Mouse (Mus musculus) frontal cortex, adult 2 months (tissue): ENCODE measurements around the gene Sgsm1. TPM values are rescaled to one million over a fixed set of nuclear protein-coding genes. Genes with fewer than 3 reads are reported as not detected.
A peak's percentile ranks its signal among the peaks of the same experiment; 100 is the strongest.

ENCODE experiments used
- DNase-seq, 2 experiments: peaks; one replicate each; pipeline ENCODE4 v3.0.0; 2022; ENCODE audit warnings: low spot score in 1 of 2; ENCODE audit errors: extremely low spot score in 1 of 2
- polyA plus RNA-seq: library from polyadenylated mRNA; depleted of rRNA; stranded (reverse); fragments of >200 nt; gene quantifications from 2 replicates; pipeline ENCODE4 v1.2.3, GENCODE M21; 2012

The Sgsm1 gene
- polyA plus RNA-seq, 1 experiment, result 69.8 TPM

DNA sequence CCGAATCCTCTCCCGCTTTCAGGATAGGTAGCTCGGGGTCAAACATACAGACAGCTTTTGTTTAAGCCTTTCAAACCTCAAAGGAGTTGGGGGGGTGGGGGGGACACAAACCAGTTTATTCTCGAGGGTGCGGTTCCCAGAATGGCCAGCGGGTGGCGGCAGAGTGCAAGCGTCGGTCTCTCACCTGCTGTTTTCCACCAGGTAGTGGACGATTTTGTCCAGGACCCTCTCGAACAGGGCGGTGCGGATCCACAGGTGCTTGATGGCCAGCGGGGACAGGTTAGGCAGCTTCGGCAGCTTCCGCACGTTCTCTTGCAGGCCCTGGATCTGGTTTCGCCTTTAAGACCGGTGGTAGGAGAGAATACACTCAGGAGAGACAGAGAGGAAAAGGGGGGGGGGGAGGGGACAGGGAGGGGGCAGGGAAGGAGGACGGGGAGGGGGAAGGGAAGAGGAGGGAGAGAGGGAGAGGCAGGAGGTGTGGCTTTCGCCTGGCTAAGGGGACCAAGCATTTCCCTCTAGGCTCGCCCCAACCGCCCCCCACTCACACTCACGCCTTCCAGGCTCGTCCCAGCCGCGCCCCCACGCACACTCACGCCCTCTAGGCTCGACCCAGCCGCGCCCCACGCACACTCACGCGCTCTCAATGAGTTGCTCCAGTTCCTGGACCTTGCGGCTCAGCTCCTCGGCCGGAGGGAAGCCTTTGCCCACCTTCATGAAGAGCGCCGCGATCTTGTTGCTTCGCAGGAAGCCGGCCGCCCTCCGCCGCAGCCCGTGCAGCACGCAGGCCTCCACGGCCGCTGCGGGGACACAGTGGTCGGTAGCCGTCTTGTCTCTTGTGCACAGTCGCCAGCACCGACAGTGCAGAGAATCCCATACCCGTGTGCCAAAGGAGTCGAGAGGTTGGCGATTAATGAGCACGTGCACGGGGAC lies 23.7 kb downstream of the Sgsm1 start:
- peak in 1 of 2 experiments; percentile 93 for DNase-seq

DNA sequence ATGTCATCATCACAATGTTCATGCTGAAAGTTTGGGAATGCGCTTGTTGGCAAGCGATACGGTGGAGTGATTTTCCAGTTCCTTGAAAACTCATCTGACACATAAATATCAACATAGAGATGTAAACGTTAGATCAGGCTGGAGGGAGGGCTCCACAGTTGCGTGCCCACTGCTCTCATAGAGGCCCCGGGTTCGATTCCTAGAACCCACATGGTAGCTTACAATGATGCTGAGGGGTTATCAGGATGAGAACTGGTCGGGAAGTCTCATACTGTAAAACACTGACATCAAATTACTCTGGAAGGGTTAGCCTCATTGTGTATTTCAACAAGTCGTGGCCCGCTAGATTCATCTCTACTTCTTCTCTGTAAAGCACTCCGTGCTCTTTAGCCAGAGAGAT lies 24.5 kb downstream of the Sgsm1 start:
- DNase-seq, result no peak

DNA sequence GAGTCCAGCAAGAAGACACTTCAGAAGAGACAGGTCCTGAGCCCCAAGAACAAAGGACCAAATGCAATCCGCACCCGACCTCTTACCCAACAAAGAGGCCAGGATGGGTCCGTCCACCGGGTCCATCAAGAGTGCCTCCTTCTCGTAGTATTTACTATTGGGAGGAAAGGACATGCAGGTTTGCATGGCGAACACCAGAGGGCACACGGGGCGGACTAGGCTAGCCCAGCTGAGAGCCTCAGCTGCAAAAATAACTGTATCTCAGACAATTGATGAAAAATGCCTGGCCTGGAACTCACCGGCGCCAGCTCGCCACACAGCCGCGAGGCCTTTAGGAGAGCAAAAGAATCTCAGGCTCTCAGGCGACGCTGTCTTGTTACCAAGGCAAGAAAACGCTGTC lies 25.0 kb downstream of the Sgsm1 start:
- DNase-seq, result no peak

DNA sequence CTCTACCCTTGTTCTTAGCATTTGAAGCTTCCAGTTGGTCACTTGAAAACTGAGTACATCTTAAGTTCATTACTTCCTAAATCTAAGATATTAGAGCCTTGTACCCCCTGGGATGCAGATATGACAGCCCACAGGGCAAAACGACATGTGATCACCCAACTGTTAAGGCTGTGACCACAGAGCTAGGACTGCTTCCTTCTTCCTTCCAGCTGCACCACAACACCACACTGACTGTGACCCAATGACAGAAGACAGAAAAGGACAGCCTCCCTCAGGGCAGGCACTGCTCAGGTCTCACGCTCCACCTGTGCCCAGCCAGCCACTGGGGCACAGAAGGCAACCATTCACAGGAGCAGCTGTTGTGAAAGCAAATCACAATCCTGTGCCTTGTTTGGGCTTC lies 26.9 kb downstream of the Sgsm1 start:
- DNase-seq, result no peak

DNA sequence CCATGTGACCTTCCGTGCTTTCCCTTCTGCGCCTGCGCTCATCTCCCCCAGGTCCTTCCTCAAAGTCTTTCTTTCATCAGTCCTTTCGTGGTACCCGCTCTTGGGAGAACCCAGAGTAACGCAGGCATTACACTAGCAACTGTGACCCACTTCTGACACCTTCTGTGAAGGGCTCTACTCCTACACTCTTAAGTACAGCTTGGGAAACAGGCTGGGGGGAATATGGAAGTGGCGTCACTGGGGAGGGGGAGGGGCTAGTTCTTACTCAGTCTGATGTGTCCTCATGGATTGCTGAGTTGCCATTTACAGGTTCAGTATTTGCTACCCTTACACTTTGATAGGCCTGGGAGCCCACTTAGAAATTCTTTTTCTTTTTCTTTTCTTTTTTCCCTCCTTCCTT lies 29.0 kb downstream of the Sgsm1 start:
- DNase-seq, result no peak

DNA sequence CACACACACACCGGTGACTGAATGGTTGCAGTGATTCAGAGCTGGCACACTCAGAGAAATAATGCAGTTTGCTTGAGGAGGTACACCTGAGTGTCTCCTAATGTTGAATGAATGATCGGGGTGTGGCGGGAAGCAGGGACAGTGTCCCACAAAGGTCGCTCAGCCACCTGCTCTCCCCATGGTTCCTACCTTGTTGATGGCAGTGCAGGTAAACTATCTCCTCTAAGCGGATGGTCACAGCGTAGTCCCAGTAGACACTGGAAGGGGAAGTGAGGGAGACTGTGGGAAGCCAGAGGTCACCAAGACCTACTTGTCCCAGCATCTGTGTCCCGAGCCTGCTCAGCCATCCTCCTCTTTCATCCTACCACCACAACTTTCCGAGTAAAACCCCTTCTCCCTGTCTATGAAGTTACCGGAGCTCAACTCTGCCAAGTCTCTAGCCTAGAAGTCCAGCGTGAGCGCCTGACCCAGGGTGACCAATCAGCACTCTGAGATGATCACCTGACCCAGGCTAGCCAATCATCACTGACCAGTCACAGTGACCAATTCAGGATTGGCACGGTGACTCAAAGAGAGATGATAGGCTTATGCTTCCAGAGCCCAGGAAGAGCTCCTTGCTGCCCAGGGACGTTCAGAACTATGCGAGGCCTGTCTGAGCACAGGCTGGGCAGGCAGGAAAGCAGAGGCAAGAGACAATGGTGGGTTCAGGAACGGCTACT lies 30.3 kb downstream of the Sgsm1 start:
- no peak for DNase-seq

DNA sequence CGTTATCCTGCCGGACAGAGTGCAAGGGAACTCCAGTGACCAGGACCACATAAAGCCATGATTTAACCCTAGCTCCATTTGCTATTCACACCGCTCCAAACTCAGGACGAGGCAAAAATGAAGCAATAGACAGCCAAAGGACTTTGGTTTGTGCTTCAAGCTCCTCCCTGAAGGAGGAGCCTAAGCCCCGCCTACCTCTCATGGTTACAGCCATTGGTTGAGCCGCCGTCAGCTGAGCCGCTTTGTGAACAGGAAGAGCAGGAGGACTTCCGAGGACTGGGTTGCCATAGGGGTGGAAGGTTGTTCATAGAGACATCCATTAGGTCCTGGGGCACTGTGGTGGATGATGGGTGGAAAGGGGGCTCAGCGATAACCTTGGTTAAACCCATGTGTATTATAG lies 34.7 kb downstream of the Sgsm1 start:
- no peak for DNase-seq

DNA sequence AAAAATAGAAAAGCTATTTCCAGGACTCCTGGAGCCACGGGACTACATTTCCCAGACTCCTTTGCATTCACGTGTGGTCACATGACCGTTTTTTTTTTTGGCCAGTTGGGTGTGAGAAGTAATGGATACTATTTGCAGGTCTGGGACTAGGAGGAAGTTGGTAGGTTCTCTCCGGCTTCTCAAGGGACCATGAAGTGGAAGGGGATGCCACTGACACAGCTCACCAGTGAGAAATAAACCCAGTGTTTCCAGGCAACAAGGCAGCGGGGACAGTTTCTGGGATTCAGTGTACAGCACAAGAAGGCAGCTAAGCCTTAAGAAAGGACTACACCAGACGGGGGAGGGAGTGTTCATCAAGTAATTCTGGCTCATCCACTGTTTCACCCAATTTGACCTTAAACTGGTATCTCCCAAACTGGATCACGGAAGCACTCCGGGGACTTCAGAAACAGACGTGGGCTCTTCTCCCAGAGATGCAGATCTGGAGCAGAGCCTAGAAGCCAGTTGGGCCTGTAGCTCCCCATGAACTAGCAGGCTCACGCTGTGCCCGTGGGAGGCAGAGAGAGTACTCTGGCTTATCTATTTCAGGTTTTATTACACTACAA lies 39.3 kb downstream of the Sgsm1 start:
- DNase-seq, result peak; percentile 76 to 80

DNA sequence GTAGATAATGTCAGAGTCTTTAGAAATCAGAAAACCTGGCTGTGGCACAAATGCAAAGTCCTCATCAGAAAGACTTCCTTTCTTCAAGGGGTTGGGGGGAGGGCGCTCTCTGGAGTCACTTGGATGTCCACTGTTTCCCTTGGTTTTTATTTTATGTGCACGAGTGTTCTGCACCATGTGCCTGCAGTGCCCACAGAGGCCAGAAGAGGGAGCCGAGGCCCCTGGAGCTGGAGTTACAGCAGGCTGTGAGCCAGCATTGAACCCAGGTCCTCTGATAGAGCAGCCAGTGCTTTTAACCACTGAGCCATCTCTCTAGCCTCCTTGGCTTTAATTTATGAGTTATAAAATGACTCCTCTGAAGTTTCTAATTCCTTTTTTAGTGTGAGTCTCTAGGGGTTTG lies 40.5 kb downstream of the Sgsm1 start:
- no peak for DNase-seq

DNA sequence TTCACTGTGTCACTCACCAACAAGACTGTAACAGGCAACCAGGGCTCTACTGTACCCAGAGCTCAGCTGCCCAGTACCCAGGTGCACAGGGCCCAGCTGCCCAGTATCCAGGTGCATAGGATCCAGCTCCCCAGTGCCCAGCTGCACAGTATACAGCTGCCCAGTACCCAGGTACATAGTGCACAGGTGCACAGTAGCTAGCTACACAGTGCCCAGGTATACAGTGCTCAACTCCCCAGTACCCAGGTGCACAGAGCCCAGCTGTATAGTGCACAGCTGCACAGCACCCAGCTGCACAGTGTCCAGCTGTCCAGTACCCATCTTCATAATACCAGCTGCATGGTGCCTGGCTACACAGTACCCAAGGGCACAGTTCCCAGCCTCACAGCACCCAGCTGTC lies 42.3 kb downstream of the Sgsm1 start:
- no peak for DNase-seq

DNA sequence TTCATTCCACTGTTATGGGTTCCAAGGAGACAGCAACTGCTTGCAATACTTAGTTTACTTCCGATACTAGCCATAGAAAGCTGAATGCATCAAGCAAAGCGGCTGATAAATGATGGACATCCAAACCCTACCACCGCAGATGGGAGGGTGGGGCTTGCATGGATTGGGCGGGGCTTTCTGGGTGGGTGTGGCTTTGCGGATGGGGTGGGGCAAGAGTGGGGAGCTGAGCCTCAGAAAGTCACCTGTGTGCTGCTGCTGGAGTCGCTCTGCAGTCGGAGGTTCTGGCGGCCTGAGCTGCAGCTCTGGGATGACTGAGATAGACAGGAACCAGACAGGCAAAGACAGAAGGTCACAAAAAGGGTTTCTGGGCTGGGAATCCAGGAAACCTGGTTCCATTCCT lies 44.9 kb downstream of the Sgsm1 start:
- no peak for DNase-seq

DNA sequence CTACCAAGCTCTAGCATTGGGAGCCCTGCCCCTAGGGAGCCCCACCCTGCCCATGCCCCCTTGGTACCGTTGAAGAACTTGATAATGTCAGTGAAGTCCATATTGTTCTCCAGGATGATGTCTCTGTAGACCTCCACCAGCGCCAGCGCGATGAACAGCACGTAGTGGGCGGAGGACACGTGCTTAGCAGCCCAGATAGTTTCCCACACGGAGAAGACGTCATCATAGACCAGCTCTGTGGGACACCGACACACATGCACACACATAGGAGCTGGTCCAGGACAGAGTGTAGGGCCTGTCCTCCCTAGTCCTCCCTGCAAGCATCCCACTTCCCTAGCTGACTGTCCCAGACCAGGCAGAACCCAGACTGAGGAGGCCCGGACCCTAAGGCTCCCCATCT lies 59.8 kb downstream of the Sgsm1 start:
- DNase-seq, result peak in 1 of 2 experiments; percentile 41

DNA sequence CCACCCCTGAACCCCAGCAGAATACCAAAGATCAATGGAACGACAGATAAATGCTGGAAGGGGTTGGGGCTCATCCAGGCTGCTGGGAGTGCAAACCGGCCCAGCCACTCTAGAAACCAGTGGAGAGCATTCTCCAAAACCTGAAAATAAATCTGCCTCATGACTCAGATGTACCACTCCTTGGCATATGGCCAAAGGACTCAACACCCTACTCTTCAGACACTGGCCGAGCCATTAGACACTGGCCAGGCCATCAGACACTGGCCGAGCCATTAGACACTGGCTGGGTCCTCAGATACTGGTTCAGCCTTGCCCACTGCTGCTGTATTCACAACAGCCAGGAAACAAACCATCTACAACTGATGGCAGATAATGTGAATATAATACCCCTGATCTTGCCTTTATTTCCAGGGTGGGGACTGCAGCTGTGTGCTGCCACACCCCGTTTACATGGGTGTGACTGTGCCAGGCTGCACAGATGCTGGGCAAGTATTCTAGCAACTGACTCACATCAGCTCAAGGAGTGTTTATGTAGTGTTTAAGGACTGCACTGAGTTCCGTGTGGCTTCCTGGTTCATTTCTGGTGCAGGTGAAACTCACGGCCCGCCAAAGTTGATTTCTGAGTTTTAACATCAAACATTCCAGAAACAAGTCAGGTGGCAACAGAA lies 61.2 kb downstream of the Sgsm1 start:
- no peak for DNase-seq

DNA sequence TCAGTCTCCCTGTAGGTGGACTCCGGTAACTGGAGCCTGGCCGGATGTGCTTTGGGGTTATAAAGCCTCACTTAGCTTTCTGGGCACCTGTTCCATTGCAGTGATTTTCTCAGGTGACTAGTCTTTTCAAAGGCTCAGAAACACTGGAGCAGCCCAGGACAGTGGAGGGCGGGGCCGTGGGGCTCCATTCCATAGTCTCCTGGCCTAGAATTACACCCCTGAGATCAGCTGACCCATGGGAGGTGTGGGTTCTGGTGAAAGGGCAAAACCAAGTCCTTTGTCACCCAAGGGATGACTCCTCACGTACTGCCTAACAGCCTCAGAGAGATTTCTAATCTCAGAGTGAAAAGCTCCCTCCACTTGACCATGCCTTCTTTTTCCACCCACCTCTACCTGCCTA lies 80.4 kb downstream of the Sgsm1 start:
- DNase-seq, result no peak

DNA sequence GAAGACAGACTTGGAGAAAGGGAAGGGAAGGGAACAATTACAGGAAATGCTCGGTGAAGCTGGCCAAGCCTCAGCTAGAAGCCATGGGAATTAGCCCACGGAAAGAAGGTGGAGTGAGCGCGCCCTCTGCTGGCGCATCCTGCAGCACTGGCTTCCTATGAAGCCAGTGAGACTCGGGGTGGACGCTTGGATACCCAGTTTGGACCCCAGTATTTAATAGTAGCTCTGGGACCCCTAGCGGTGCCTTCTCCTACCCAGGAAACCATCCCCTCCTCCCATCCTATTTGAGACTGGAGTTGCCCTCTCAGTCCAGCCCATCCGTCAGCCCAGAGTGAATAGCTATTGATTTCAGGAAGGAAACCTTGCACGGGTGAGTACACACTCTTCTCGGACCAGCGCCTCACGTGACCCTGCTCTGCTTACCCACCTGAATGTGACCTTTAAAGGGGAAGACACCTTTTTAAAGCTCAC lies 83.9 kb downstream of the Sgsm1 start, which contains the start of gene Tmem211:
Tmem211 (plus strand) TSS at position 278 of the 471 bp plus-strand sequence.
- peak; percentile 52 to 92 for DNase-seq

DNA sequence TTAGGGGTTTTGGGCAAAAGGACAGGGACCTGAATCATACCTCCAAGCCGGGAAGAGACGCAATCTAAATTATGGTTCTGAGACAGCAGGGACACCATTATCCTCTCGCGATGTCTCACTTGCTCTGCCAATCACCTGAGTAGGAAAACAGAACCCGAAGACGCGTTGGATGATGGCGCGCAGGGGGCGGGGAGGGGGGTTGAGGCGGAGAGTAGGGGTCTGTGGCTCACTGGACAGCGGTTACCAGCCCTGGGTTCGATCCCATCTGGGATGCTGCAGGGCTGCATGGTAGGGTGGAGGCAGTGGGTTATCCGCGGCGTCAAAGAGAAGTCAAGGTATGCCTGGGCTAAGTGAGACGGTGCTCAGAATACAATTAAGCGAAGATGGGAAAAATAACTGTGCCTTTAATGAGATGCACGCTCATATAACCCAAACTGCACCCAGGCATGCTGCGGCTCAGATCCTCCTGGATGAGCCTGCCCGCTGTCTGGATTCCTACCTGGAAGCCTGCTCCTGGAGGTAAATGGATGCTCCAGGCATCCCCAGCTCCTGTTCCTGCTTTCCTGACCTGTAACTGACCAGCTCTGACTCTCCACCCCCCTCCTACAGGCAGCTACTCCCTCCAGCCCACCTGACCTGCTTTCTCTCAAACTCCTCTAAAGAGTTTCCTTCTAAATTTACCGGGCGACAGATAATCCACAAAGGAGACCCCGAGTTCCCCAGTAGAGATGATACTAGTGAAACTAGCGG lies 84.7 kb downstream of the Sgsm1 start:
- DNase-seq, result no peak

DNA sequence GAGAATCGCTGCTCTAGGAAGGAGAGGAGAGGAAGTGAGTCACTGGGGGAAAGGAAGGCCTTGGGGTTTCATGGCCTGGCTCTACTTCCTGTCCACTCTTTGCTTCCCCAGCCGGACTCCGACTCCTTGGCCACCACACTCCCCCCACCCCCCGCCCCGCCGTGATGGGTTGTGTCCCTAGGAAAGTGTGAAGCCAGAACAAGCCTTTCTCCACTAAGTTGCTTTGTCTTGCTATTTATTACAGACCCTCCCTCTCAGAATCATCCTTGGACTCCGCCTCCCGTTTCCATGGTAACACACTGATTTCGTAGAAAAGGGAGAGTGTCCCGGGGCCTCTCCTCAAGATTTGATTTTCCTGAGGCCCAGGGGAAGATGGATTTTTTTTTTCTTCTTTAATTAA lies 85.3 kb downstream of the Sgsm1 start:
- DNase-seq, result no peak

DNA sequence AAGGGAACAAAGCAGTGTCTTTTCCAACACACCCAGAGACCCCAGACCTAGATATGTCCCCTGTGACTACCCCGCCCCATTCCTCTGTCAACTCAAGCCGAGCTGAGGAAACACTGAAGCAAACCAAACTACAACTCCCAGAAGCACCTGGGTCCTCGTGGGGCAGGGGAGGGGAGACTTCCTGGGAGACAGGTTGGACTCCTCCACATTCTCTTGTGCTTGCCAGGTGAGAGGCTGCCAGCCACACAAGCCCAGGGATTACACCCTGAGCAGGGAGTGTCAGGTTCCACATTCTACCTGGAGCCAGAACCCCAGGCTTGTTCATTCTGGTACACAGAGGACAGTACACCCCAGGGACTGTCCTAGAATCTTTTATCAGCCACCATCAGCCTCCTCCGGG lies 86.7 kb downstream of the Sgsm1 start:
- DNase-seq, result no peak

DNA sequence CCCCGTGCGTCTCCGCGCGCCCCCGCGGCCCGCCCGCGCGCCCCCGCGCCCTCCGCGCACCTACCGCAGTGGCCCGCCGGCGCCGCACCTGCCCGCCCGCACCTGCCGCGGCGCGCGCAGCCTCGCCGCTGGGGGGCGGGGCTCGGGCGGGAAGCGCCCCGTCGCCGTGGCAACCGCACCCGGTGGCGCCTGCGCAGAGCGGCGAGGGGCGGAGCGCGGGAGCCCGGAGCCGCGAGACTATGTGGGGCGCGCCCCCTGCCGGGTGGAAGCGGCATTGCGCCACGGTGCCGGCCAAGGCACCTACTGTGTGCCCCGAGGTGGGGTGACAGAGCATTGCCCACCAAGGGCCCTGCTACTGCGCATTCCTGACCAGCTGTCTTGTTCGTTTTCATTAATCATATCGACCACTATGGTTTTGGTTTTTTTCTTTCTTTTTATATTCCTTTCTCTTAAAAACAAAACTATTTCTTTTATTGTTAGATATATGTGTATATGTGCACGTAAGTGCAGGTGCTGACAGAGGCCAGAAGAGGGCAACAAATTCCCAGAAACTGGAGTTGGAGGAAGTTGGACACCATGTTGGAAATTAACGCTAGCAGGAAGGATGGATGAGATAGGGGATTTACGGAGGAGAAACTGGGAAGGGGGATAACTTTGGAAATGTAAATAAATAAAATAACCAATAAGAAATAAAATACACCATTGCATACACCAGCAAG lies 89.3 kb downstream of the Sgsm1 start, which contains the start of gene 2900026A02Rik:
2900026A02Rik (minus strand) TSS at position 90 of the 719 bp plus-strand sequence.
- DNase-seq, result peak in 1 of 2 experiments; percentile 79
